Mouse (Mus musculus) cerebellum, adult 2 months (tissue): ENCODE results near the gene Lats1.

Source experiments
- CTCF ChIP-seq: fragments of 200-500 bp; IDR thresholded peaks from 2 replicates; pipeline ENCODE4 v1.5.1; 2011; ENCODE audit warnings: low read depth, mild to moderate bottlenecking, control low read depth, low read length, moderate library complexity, borderline replicate concordance; ENCODE audit not compliant: insufficient read depth
- POLR2A ChIP-seq: fragments of 200-500 bp; IDR thresholded peaks from 2 replicates; pipeline ENCODE4 v1.6.1; 2011; ENCODE audit warnings: low read length, control low read depth, borderline replicate concordance; ENCODE audit not compliant: insufficient read depth

- TF ChIP-seq POLR2A (no peak), CTCF (no peak)
Measured at GRCm38 (mm10) chr10:7702586-7702985, 21.6 kb downstream of the Lats1 start.
